Mouse (Mus musculus) urinary bladder, adult 18-20 months (tissue): Measurements from ENCODE around the gene Lgr6.
"Not testable (repeated sequence)": the region's sequence is repeated elsewhere in the genome, so short reads cannot be mapped to it uniquely, and the experiment has no call there.

ENCODE experiments used
- DNase-seq, 2 experiments: peaks; one replicate each; pipeline ENCODE4 v3.0.0; 2022; ENCODE audit warnings: low spot score in 2 of 2, mixed read lengths in 2 of 2

Gene Lgr6

GRCm38 (mm10) chr1:135128986-135129385, 23.9 kb upstream of the Lgr6 start:
- DNase-seq, result no peak

- DNase-seq, result no peak
These were observed 22.9 kb upstream of the Lgr6 start for GRCm38 (mm10) chr1:135128011-135128441.

DNA sequence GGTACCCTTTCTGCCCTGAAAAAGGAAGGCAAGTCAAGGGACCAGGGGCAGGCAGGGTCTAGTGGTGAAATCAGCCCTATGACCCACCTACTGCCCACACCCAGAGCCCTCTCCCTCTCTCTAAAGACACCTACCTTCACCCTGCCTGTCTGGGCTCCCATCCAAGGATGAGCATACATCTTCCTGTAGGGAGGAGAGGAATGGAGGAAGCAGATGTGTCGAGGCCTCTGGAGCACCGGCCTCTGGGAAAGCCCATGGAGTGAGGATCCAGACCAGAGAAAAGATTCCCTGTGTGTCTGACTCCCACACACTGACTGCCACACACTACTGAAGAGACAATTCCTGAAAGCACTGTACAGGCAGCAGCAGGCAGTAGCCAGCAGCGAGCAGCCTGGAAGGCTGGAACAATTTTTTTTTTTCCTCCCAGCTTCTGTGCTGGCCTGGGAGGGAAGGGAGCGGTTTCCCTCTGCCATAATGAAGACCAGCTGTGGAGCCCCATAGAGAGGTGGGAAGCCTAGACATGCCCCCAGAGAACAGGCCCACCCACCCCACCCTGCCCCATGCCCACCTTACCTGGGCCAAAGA, 21.5 kb upstream of the Lgr6 start:
- no peak for DNase-seq

- DNase-seq, result no peak
These were observed 20.9 kb upstream of the Lgr6 start for GRCm38 (mm10) chr1:135125990-135126389.

DNA sequence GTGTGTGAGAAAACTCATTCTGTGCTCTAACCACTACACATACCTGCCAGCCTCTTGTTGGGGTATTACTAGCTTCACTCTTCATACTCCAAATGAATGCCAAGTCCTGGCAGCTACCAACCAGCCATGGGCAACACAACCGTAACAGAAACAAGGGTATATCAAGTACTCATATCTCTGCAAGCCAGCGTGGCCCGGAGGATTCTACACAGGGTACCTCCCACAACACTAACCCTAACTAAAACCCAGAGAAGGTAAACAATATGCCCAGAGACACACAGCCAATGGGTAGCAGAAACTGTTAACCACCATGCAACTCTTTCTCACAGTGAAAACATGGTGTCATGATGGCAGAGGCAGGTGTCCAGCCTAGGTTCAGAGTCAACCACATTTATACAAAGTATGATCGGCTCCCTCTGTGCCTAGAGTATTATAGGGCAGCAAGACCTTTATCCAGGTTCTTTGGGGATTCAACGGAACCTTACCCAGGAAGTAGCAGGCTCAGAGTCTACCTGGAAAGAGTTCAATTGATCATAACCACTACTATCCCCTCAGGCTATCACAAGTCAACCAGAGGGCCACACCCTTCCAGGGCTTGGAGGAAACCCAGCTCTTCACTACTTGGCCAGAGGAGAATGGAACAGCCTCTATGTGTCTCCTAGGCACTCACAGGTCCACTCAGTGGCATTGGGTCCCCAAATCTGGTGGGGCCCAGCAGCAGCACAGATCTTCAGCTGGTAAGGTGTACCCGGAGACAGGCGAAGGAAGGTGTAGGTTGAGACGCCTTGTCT, 19.7 kb upstream of the Lgr6 start:
- DNase-seq, result no peak

GRCm38 (mm10) chr1:135112661-135113060, 7.6 kb upstream of the Lgr6 start:
- no peak for DNase-seq

GRCm38 (mm10) chr1:135111271-135111670, 6.2 kb upstream of the Lgr6 start:
- not testable (repeated sequence) for DNase-seq

GRCm38 (mm10) chr1:135110075-135110474, 5.0 kb upstream of the Lgr6 start:
- DNase-seq, result peak; percentile 22 to 55

GRCm38 (mm10) chr1:135108611-135109010, 3.5 kb upstream of the Lgr6 start:
- DNase-seq, result no peak

- peak; percentile 25 to 54 for DNase-seq
These were observed 875 bp upstream of the Lgr6 start for GRCm38 (mm10) chr1:135105951-135106350.

DNA sequence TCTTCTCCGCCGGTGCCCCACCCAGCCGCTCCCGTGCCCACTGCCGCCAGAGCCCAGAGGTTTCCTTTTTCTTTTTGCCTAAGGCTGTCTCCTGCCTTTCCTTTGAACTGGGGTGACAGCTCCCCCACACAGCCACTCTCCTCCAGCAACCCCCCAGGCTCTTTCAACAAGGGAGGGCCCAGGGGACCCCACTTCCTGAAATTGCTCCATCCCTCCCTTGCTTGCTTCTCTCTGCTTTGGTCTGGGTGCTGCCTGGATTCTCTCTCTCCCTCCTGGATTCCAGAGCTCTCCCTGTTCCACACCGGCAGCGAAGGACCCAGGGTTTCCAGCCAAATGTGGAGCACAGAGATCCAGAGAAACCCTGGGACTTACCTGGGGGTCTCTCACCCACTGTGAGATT, 4.7 kb downstream of the Lgr6 start:
- DNase-seq, result no peak

DNA sequence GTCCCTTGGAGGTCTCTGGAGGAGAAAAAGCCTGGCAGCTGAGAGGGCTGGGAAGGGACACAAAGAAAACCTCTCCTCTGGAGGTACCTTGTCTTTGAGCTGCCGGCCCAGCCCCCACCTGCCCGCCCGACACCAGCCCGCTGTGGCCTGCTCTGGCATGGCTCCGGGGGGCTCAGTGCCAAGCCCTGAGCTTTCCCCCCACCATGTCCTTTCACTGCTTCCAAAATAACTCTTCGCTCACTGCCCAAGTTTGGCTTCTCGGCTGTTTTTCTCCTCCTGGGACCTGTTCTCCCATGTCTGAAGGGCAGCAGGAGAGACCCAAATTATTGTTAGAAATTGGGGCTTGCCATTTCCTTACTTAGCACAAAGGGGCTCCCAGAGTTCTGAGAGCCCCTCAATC, 6.6 kb downstream of the Lgr6 start:
- no peak for DNase-seq

DNA sequence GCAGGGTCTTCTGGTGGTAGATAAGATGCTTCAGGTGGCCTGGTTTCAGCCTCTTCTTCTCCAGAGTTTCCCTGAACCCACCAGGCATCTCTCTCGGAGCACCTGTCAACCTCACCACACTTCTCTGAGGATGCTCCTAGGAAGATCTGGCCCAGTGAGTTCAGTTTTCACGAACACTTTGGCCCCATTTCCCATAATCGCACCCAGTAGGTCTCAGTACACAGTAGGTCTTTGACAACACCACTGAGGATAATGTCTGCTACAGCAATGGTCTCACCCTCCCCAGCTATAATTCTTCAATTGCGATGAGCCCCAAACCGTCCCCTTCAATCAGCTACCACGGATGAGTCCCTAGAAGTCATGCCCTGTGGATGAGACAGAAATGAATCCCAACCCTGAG, 7.6 kb downstream of the Lgr6 start:
- no peak for DNase-seq

GRCm38 (mm10) chr1:135096312-135096711, 8.8 kb downstream of the Lgr6 start:
- no peak for DNase-seq

GRCm38 (mm10) chr1:135095189-135095588, 9.9 kb downstream of the Lgr6 start:
- no peak for DNase-seq

DNA sequence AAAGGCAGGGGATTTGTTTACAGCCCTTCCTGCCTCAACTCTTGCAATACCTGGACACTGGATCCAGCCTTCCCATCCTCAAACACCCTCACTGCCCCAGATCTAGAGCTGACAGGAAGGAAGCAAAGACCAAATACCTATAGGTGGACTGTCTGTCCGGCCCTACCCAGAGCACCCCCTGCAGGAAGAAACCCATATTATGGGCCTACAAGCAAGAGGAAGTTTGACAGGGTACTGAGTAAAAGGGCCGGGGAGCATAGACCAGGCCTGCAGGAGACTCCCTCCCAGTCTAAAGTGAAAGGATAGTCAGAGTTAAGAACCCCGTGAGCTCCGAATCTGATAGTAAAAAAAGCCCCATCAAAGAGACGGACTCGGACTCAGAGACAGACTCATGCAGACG, 10.4 kb downstream of the Lgr6 start:
- no peak for DNase-seq

GRCm38 (mm10) chr1:135090914-135091313, 14.2 kb downstream of the Lgr6 start:
- no peak for DNase-seq

DNA sequence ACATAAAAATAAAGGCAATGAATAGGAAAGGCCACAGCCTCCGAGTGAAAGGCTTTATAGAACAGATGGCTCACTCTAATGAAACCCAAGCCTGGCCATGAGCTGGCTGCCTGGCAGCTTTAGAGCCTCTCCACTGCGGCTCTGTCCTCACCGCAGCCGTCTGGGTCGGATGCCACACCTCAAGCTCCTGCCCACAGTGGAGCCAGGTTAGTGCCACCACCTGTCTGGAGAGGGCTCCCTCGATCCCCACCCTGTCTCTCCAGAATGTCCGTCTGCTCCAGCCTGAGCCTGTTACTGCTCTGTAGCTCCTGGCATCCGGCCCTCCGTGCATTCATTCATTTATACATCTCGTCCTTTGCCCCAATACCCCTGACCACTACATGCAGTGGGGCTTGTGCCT, 15.4 kb downstream of the Lgr6 start:
- no peak for DNase-seq

- DNase-seq, result no peak
These were observed 17.7 kb downstream of the Lgr6 start for GRCm38 (mm10) chr1:135087414-135087813.

DNA sequence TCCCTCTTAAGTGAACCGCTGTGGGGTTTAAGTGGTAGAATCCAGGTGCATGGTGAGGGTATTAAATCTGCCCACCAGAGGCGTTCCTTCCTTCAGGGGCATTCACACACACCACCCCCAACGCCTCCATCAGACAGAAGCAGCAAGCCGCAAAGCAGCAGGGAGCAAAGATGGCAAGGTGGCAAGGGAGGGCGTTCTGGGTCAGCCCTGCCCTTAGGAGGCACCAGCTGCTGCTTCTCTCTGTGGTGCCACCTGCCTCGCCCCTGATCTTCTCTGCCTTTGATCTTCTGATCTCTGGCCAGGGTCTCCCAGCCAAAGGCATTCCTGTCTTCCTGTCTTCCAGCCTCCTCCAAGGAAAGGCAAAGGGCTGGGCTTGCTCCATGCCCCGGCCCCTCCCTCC, 19.1 kb downstream of the Lgr6 start:
- no peak for DNase-seq

DNA sequence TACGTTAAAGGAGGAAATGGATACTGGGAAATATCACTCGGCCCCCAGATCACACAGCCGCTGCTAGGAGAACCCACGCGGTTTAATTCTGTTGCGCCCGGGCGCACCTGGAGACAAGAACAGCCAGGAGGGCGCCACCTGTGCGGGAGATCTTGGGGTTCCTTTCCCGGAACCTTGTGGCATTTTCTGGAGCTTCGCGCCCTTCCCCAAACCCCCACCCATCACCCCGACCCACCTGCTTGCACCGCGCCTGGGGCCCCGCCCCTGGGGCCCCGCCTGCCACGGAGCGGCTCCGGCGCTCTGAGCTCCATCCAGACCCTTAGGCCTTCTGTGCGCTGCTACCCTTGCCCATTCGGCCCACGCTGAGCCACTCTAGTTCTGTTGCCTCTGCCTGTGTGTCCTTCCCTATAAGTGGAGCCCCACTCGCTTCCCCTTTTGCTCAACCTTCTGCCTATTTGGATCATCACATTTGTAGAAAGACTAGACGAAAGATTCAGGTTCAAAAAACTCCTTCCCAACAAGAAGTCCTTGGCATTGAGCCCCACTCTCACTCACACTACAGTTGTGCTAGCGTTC, 19.7 kb downstream of the Lgr6 start:
- DNase-seq, result no peak

DNA sequence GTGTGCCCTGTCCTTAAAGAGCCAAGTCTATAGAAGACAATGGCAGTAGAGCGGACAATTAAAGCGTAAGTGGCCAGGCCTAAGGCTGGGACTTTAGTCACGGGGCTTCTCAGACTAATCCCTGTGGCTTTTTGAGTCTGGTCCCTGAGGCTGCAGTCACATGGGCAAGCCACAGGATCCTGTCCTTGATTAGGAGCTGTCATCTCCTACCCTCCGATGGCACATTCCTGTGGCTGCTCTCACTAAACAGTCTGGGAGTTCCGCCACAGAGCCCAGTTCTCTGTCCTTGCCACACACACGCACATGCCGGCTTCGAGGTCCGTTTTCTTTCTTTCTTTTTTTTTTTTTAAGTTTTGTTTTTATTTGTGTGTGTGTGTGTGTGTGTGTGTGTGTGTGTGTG, 21.6 kb downstream of the Lgr6 start:
- no peak for DNase-seq

DNA sequence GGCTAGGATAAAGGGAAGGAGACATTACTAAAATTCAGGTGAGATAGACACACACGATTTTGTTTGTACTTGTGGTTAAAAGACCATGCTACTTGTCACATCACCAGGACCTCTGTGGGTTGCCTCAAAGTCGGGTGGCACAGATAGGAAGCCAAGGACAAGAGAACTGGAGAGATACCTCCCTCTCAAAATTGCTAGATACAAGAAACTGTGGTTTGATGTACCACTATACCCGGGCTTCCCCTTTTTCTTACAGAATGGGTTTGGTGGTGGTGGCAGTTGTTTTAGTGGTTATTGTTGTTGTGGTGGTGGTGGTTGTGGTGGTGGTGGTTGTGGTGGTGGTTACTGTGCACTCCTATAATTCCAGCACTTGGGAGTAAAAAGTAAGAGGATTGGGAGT, 22.8 kb downstream of the Lgr6 start:
- no peak for DNase-seq
